Mouse (Mus musculus): ENCODE data around the gene Supt3. TPM values are rescaled to one million over a fixed set of nuclear protein-coding genes. Genes with fewer than 3 reads are reported as not detected.
A peak's percentile ranks its signal among the peaks of the same experiment; 100 is the strongest.

Supt3 gene
- polyA plus RNA-seq (2017; shearing (Covaris generic)) = 10 to 100 TPM; 15.4 to 27.4 (median 18.5) TPM

GRCm38 (mm10) chr17:44776738-44777270, at the start of gene Supt3:
Gene Supt3 (plus strand): TSS chr17:44777152.
- ATAC-seq = peak; percentile 82

- peak; percentile 30 for ATAC-seq
Measured at GRCm38 (mm10) chr17:44727675-44728074, 49.3 kb upstream of the Supt3 start.

- peak; percentile 67 for ATAC-seq
Measured at GRCm38 (mm10) chr17:44728464-44728863, 48.5 kb upstream of the Supt3 start.

- ATAC-seq = no peak
Measured at GRCm38 (mm10) chr17:44733544-44734310, 43.2 kb upstream of the Supt3 start.

GRCm38 (mm10) chr17:44734501-44735222, 42.3 kb upstream of the Supt3 start:
- peak; percentile 20 for ATAC-seq

GRCm38 (mm10) chr17:44735223-44735990, 41.5 kb upstream of the Supt3 start:
- ATAC-seq = peak; percentile 37

- ATAC-seq = peak; percentile 59
Measured at GRCm38 (mm10) chr17:44735991-44736561, 40.9 kb upstream of the Supt3 start.

GRCm38 (mm10) chr17:44737275-44738120, 39.5 kb upstream of the Supt3 start:
- no peak for ATAC-seq

GRCm38 (mm10) chr17:44738121-44738637, 38.8 kb upstream of the Supt3 start:
- ATAC-seq = no peak

GRCm38 (mm10) chr17:44742246-44742645, 34.7 kb upstream of the Supt3 start:
- no peak for ATAC-seq

- ATAC-seq = no peak
Measured at GRCm38 (mm10) chr17:44743780-44744179, 33.2 kb upstream of the Supt3 start.

GRCm38 (mm10) chr17:44745378-44745777, 31.6 kb upstream of the Supt3 start:
- peak; percentile 46 for ATAC-seq

GRCm38 (mm10) chr17:44766318-44766717, 10.6 kb upstream of the Supt3 start:
- ATAC-seq = peak; percentile 80

GRCm38 (mm10) chr17:44766975-44767374, 10.0 kb upstream of the Supt3 start:
- no peak for ATAC-seq

GRCm38 (mm10) chr17:44767375-44767774, 9.6 kb upstream of the Supt3 start:
- no peak for ATAC-seq

GRCm38 (mm10) chr17:44768522-44768921, 8.4 kb upstream of the Supt3 start:
- no peak for ATAC-seq

GRCm38 (mm10) chr17:44770871-44771270, 6.1 kb upstream of the Supt3 start:
- ATAC-seq = no peak

GRCm38 (mm10) chr17:44772576-44772975, 4.4 kb upstream of the Supt3 start:
- ATAC-seq = no peak

- peak; percentile 72 for ATAC-seq
Measured at GRCm38 (mm10) chr17:44777337-44777804, 419 bp downstream of the Supt3 start.

- ATAC-seq = no peak
Measured at GRCm38 (mm10) chr17:44778141-44778540, 1.2 kb downstream of the Supt3 start.

GRCm38 (mm10) chr17:44780353-44780752, 3.4 kb downstream of the Supt3 start:
- no peak for ATAC-seq

Data from inflammation-experienced regulatory T-cells, adult 6 months (primary cell).